Mouse (Mus musculus) cerebellum, adult 11 months (tissue): ENCODE results near the gene Sf3b3.
"Not testable (repeated sequence)": the region's sequence is repeated elsewhere in the genome, so short reads cannot be mapped to it uniquely, and the experiment has no call there.

Source experiments
- DNase-seq: peaks from one replicate; pipeline ENCODE4 v3.0.0; 2022

The Sf3b3 gene

DNA sequence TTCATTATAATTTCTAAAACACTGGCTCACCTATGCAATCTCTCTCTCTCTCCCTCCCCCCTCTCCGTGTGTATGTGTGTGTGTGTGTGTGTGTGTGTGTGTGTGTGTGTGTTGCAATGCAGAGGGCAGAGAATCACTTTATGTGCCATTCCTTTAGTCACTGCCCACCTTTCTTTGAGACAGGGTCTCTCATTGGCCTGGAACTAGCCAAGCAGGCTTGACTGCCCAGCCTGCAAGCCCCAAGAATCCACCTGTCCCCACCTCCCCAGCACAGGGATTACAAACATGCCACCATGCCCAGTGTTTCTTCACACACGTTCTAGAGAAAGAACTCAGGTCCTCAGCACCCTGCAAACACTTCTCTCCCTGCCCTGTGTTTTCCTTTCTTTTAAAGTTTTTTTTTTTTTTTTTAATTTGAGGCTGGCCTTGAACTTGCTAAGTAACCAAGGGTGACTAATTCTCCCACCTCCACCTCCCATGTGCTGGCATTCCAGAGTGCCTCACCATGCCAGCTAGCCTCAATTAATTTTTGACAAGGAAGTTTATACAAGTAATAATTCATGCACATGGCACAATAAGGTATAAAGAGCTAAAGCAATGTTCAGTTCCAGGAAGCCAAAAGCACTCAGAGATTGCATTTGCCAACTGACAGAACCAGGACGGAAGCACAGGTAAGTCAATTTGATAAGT, 41.6 kb downstream of the Sf3b3 start:
- DNase-seq: no peak

DNA sequence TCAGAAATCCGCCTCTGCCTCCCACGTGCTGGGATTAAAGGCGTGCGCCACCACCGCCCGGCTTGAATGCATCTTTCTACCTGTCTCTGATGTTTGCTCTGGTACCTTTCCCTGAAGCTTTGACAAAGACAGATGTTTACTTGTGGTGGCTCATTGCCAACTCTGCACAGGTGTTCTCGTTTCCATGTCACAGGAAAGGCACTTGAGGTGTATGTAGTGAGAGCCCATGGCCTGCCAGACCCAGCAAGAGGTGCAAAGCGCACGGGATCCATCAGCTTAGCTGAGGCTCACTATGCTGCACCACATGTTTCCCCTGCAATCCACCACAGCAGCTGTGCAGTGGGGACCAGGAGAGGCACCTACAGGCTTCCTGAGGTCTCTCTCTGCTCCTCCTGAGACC, 42.7 kb downstream of the Sf3b3 start:
- no peak for DNase-seq

- no peak for DNase-seq
Observed at GRCm38 (mm10) chr8:110802988-110803387, 43.6 kb downstream of the Sf3b3 start.

DNA sequence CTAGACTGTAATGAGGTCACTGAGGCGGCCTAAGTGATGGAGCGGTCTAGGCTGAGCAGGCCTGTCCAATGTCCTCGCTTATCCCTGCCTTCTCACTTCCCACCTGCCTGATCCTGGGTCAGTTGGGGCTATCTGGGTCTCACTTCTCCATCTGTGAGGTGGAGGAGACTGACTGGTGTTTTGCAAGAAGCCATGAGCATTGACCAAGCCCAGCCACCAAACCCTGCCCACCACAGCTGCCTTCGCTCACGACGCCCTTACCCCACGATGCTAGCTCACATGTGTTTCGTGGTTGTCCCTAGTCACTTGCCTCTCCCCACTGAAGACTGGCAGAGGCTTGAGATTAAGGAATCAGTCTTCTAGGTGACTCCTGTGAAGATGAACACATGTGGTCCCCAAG, 49.5 kb downstream of the Sf3b3 start:
- DNase-seq: no peak

DNA sequence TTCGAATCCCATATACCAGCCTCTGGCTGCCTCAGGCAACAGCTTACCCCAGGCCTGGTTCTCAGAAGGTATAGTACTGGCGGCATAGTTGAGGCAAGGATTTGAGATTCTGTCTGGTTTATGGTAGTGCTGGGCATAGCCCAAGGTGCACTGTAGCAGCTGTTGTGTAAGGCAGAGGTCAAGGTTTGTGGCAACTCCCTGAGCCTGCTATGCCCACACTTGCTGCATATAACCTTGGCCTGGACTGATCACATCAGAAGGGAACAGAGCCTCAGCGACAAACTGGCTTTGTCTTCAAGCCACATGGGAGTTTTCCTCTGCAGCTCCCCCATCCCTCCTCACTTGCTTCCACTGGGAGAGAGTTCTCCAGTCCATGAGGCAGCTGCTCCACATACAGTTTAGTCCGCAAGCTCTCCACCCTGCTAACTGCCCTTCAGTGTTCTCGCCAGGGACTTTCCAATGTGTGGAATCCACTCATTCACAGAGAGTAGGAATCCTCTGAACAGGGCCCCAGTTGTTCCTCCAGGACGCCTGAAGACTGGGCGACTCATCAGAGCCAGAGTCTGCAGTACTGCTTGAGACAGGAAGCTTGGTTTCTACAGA, 52.1 kb downstream of the Sf3b3 start:
- no peak for DNase-seq

DNA sequence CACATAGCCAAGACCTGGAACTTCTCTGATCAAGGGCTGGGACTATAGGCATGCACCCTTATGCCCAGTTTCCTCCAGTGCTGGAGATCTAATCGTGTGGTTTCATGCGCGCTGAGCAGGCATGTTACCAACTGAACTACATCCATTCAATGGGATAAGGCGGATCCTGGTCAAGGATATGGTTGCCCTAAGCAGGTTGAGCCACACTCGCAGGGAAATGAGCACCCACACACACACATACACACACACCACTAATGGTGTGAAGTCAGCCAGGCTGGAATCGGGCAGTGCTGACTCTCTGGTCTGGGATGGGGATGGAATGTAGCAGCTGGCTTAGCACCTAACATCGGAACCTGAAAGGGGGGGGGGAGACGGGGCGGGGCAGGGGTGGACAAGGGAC, 52.7 kb downstream of the Sf3b3 start:
- no peak for DNase-seq

DNA sequence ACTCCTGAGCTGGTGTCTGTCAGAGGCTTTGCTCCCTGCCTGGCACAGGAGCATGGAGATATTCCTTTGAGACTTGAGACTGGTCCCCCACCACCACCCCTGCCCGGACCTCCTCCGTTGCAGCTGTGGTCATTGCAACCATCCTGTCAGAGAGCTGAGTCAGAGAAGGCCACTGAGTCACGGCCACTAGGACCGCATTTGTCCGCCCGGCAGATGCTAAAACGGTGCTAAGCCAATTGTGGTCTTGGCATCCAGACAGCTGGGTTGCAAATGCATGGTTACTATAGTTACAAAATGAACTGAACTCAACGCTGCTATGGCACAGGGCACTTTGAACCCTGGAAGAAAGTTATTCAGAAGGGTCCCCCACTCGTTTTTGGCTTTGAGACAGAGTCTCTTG, 53.1 kb downstream of the Sf3b3 start:
- DNase-seq: no peak

- no peak for DNase-seq
Observed at GRCm38 (mm10) chr8:110792574-110793200, 53.9 kb downstream of the Sf3b3 start.

- no peak for DNase-seq
Observed at GRCm38 (mm10) chr8:110791164-110791563, 55.4 kb downstream of the Sf3b3 start.

DNA sequence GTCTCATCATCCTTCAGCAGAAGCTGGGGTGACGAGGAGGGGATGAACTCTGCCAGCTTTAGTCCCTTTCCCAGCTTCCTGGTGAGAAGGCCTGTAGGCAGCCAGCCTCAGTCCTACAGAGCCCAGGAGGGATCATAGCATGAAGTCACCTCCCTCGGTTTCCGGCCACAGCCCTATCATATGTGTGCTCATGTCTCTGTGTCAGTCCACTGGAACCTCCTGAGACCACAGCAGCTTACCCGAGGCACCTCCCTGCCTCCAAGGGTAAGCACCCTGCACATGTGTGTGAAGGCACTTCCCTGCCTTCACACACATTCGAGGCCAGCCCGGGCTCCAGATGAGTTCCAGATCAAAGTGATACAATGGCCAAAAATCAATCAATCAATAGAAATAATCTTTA, 56.3 kb downstream of the Sf3b3 start:
- DNase-seq: no peak

GRCm38 (mm10) chr8:110789571-110789970, 57.0 kb downstream of the Sf3b3 start:
- no peak for DNase-seq

DNA sequence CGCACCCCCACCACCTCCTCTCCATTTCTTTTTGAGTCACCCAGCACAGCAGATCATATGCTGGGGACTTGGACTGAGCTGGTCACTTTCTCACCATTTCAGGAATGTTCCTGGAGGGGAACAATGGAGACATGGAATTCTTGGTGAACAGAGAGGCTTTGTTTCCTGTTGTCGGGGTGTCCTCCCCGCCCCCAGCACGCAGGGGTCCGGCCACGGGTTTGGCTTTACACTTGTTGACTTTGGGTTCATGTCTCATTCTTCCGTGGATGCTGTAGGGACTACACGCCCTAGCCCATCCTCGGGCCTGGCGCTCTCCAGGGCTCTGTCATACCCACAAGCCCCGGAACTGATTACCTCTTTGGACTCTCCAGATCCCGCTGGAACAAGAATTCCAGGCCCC, 57.6 kb downstream of the Sf3b3 start:
- no peak for DNase-seq

DNA sequence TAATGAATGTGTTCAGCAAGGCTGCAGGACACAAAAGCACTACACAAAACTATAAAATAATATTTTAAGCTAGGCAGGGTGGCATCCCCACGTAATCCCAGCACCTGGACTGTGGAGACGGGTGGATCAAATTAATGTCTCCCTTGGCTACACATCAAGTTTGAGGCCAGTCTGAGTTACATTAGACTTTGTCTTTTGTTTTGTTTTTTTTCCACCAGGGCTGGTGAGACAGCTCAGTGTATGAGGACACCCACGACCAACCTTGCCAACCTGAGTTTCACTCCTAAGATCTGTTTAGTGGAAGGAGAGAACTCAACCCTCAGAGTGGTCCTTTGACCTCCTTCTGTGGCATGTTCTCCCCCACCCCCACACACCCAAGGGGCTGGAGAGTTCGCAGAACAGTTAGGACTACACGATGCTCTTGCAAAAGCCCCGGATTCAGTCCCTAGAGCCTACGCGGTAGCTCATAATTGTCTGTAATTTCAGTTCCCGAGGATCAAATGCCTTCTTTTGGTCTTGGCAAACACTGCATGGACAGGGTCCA, 59.1 kb downstream of the Sf3b3 start:
- DNase-seq: no peak

DNA sequence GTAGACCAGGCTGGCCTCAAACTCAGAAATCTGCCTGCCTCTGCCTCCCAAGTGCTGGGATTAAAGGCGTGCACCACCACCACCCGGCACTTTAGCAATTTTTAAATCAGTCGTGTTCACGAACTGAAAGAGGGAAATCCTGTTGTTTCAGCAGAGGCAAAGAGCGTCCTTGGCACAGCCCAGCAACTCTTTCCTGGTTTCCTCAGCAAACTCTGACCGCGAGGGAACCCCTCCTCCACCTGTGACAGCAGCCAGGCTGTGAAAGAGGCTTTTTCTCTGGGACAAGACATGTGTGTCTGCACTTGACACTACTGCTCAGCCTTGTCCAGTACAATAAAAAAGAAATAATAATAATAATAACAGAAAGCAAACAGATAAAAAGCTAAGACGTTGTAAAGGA, 59.7 kb downstream of the Sf3b3 start:
- DNase-seq: no peak

DNA sequence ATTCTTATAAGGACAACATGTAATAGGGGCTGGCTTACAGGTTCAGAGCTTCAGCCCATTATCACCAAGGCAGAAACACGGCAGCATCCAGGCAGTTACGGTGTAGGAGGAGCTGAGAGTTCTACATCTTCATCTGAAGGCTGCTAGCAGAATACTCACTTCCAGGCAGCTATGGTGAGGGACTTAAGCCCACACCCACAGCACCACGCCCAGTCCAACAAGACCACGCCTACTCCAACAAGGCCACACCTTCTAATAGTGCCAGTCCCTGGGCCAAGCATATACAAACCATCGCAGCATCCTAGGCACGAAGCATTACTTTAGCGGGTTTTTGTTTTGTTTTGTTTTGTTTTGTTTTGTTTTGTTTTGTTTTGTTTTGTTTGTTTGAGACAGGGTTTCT, 60.1 kb downstream of the Sf3b3 start:
- DNase-seq: not testable (repeated sequence)

DNA sequence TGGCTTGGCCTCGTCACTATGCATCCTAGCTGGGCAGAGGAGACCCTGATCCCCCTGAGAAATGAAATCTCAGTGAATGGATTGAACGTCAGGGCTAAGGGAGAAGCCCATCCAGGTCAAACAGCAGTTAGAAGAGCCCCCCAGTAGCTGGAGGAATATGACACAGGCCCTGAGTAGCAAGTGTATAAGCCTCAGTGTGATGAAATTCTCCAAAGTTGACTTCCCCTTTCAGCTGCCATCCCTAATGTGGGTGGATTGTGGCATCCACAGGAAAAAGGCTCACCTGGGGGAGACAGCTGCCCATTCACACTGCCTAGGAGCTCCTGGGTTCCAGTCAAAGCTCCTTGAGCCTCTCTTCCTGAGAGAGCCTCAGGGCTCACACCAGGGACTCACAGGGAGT, 61.2 kb downstream of the Sf3b3 start:
- no peak for DNase-seq

DNA sequence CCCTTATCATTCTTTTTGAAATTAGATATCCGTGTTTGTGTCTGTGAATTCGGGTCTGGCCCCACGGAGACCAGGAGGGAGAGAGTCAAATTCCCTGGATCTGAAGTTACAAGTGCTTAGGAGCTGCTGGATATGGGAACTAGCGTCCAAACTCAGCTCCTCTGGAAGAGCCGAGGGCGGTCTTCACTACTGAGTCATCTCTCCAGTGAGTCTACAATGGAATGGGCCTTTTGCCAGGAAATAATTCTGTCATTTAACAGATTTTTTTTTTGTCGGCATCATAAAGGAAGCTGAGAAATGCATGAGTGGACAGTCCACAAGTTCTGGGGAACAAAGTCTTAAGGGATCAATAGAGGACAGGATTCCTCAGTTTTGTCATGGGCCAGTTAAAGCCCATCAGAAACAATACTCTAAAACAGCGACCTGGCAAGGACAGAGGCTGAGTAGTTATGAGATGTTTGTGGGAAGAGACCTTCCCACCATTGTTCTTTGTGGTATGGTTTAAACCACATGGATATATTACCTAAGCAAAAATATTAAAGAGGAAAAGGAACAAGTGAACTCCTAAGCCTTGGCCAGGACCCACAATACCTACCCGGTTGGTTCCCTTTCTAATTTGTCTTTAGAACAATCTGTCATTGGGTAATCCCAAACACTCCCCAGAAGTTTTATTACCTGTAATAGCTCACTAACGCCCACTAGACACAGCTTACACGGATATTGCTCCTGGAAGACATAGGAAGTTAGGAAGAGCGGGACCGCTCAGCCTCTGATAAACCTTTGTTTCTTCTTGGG, 66.5 kb downstream of the Sf3b3 start:
- no peak for DNase-seq

- no peak for DNase-seq
Observed at GRCm38 (mm10) chr8:110776335-110776734, 70.3 kb downstream of the Sf3b3 start.

DNA sequence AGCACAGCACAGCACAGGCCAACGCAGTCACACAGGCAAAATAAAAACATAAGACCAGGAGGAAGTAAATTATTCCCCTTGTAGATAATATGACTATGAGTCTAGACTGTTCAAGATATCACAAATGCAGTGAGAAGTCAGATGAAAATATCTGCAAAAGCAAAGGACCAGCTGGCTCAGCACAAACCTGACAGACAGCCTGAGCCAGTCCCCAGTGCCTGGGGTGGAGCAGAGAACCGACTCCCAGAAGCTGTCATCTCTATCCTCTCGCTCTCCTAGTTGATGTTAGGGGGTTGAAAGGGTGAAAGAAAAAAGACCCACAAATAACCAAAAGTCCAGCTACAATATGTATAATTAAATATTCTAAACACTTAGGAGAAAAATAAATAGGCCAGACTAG, 70.9 kb downstream of the Sf3b3 start:
- no peak for DNase-seq

- DNase-seq: no peak
Observed at GRCm38 (mm10) chr8:110775316-110775715, 71.3 kb downstream of the Sf3b3 start.

DNA sequence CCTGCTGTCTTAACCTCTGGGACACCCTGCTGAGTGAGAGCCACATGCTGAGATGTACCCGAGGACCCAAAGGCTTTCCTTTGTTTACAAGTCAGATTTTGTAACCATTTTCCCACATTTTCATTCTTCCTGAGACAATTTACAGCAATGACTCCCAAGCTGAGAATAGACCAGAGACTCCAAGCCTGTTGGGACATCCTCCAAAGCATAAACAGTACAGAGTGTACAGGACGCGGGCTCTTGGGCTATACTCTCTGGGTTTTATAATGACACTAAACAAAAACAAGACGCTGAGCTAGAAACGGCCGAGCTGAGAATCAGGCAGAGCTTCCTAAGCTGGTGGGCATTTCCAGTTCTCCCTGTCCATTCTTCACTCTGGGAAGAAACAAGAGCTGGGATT, 71.9 kb downstream of the Sf3b3 start:
- DNase-seq: no peak

GRCm38 (mm10) chr8:110774047-110774446, 72.5 kb downstream of the Sf3b3 start:
- DNase-seq: no peak

GRCm38 (mm10) chr8:110772452-110772851, 74.1 kb downstream of the Sf3b3 start:
- DNase-seq: no peak
